Mouse (Mus musculus) megakaryocyte-erythroid progenitor cell, adult 5-6 weeks (primary cell): ENCODE results near the gene Dscam. TPM values are rescaled to one million over a fixed set of nuclear protein-coding genes. Genes with fewer than 3 reads are reported as not detected.

Source experiments
- ATAC-seq: replicated peaks from 2 replicates; pipeline ENCODE4 v1.8.0; 2016; ENCODE audit warnings: mild to moderate bottlenecking, inconsistent platforms; ENCODE audit not compliant: severe bottlenecking, poor library complexity, low FRiP score, low TSS enrichment
- total RNA-seq, 2 experiments: library from RNA; stranded (forward) in 1 of 2; stranded (reverse) in 1 of 2; fragments of 200-1000, 215-1000 nt in 1 of 2; fragments of >200 nt in 1 of 2; fragmentation: Nextera tagmentation in 1 of 2; gene quantifications; 2 replicates each; pipeline ENCODE4 v1.2.3; 2014 to 2017

Gene Dscam
- total RNA-seq, 2 experiments from 2014 or later: 0.19 TPM; not detected in 1

- no peak for ATAC-seq
Measured at GRCm38 (mm10) chr16:96753781-96754173, 416.8 kb downstream of the Dscam start.

GRCm38 (mm10) chr16:96753164-96753780 lies 417.3 kb downstream of the Dscam start:
- ATAC-seq: no peak

- ATAC-seq: peak; percentile 29
Measured at GRCm38 (mm10) chr16:96742475-96743255, 427.9 kb downstream of the Dscam start.

GRCm38 (mm10) chr16:96741336-96741735 lies 429.2 kb downstream of the Dscam start:
- peak; percentile 60 for ATAC-seq

- peak; percentile 85 for ATAC-seq
Measured at GRCm38 (mm10) chr16:96740073-96741055, 430.2 kb downstream of the Dscam start.

- ATAC-seq: no peak
Measured at GRCm38 (mm10) chr16:96736501-96736900, 434.1 kb downstream of the Dscam start.

GRCm38 (mm10) chr16:96730881-96731280 lies 439.7 kb downstream of the Dscam start:
- ATAC-seq: no peak

- no peak for ATAC-seq
Measured at GRCm38 (mm10) chr16:96727836-96728774, 442.4 kb downstream of the Dscam start.

GRCm38 (mm10) chr16:96725071-96725724 lies 445.4 kb downstream of the Dscam start:
- ATAC-seq: no peak

- no peak for ATAC-seq
Measured at GRCm38 (mm10) chr16:96724591-96724990, 446.0 kb downstream of the Dscam start.

- no peak for ATAC-seq
Measured at GRCm38 (mm10) chr16:96724123-96724522, 446.4 kb downstream of the Dscam start.

- no peak for ATAC-seq
Measured at GRCm38 (mm10) chr16:96723066-96723669, 447.4 kb downstream of the Dscam start.

GRCm38 (mm10) chr16:96722135-96722534 lies 448.4 kb downstream of the Dscam start:
- peak; percentile 79 for ATAC-seq

- no peak for ATAC-seq
Measured at GRCm38 (mm10) chr16:96721241-96721640, 449.3 kb downstream of the Dscam start.

GRCm38 (mm10) chr16:96720666-96721065 lies 449.9 kb downstream of the Dscam start:
- no peak for ATAC-seq

- peak; percentile 83 for ATAC-seq
Measured at GRCm38 (mm10) chr16:96718221-96718620, 452.3 kb downstream of the Dscam start.

- ATAC-seq: no peak
Measured at GRCm38 (mm10) chr16:96716633-96717032, 453.9 kb downstream of the Dscam start.

- peak; percentile 51; the same call in 1 of the 2 replicates for ATAC-seq
Measured at GRCm38 (mm10) chr16:96711935-96712334, 458.6 kb downstream of the Dscam start.
